Mouse (Mus musculus) bone marrow, adult 2 months (tissue): ENCODE results near the gene Slc24a3.

Source experiments
- CTCF ChIP-seq: fragments of 200-500 bp; IDR thresholded peaks from 2 replicates; pipeline ENCODE4 v1.5.1; 2011; ENCODE audit warnings: low read length, control low read depth; ENCODE audit not compliant: control insufficient read depth, insufficient read depth
- POLR2A ChIP-seq: fragments of 200-500 bp; IDR thresholded peaks from 2 replicates; pipeline ENCODE4 v1.6.1; 2011; ENCODE audit warnings: low read depth, mild to moderate bottlenecking, control low read depth, low read length, borderline replicate concordance; ENCODE audit not compliant: control insufficient read depth

GRCm38 (mm10) chr2:145150821-145151220 lies 16.7 kb upstream of the Slc24a3 start:
- TF ChIP-seq POLR2A (no peak), CTCF (no peak)
